Mouse (Mus musculus): ENCODE data around the gene Obox1.
"Not testable (repeated sequence)": the region's sequence is repeated elsewhere in the genome, so short reads cannot be mapped to it uniquely, and the experiment has no call there.

The Obox1 gene

GRCm38 (mm10) chr7:15388421-15388998 lies at the start of gene Obox1, which contains the start of gene Obox2:
TSS of gene Obox1 (plus strand) at chr7:15388948.
TSS of gene Obox2 (plus strand) at chr7:15388721.
- DNase-seq (ENCODE audit: low read depth, low spot score), result not testable (repeated sequence)

DNA sequence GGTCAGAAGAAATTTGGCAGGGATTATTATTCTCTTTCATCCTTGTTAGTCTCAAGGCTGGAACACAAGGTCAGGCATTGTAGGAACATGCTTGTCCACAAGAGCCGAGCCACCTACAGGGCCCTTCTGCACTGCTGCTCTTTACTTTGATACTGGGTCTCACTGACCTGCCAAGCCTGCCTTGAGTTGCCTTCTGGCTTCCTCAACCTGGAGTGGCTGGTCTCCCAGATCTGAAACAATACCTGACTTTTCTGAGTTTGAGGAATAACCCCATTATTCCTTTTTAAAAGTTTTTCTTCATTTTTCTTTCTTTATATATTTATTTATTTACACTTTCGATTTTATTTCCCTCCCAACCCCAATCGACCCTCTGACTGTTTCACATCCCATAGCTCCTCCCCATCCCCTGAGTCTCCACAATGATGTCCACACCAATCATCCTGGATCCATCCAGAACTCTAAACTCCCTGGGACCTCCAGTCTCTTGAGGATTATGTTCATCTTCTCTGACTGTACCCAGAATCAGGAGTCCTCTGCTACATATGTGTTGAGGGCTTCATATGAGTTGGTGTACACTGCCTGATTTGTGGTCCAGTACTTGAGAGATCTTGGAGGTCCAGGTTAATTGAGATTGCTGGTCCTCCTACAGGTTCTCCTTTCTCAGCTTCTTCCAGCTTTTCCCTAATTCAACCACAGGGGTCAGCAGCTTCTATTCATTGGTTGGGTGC lies 10.6 kb downstream of the Obox1 start:
- DNase-seq (ENCODE audit: low read depth, low spot score), result not testable (repeated sequence)

GRCm38 (mm10) chr7:15406816-15407215 lies 18.1 kb downstream of the Obox1 start:
- DNase-seq (ENCODE audit: low read depth, low spot score), result not testable (repeated sequence)

- DNase-seq (ENCODE audit: low read depth, low spot score), result not testable (repeated sequence)
Measured at GRCm38 (mm10) chr7:15418046-15418445, 29.3 kb downstream of the Obox1 start.

- not testable (repeated sequence) for DNase-seq (ENCODE audit: low read depth, low spot score)
Measured at GRCm38 (mm10) chr7:15425537-15425936, 36.8 kb downstream of the Obox1 start.

DNA sequence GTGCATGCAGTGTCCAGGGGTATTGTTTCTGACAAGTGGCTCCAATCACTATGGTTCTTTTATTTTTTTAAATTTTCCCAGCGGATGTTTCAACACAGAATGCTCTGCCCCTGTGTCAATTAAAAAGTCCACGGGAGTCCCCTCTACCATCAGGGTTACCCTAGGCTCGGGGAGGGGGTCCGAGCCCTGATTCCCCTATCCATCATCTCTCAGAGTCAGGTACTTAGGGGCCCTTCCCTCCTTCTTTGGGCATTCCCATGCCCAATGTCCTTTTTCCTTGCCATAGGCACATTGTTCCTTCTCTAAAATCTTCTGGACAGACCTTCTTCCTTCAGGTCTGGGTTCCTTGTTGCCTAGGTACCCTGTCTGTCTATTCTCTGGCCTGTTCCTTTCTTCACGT lies 120.7 kb downstream of the Obox1 start:
- not testable (repeated sequence) for DNase-seq (ENCODE audit: low read depth, low spot score)

All from brain, embryonic 18.5 days (tissue).